Mouse (Mus musculus): ENCODE data around the gene Zpbp.

GRCm38 (mm10) chr11:11414188-11414587 lies 48.0 kb downstream of the Zpbp start:
- TF ChIP-seq EP300 (IDR thresholded peaks at IDR 0.05; ENCODE audit: insufficient read depth, low read depth, low read length) = no peak
- TF ChIP-seq CTCF (IDR thresholded peaks at IDR 0.05; ENCODE audit: low read depth, low read length) = no peak
